Comparison of ENCODE assay signal across 16 mouse cellular contexts in the genomic region with DNA sequence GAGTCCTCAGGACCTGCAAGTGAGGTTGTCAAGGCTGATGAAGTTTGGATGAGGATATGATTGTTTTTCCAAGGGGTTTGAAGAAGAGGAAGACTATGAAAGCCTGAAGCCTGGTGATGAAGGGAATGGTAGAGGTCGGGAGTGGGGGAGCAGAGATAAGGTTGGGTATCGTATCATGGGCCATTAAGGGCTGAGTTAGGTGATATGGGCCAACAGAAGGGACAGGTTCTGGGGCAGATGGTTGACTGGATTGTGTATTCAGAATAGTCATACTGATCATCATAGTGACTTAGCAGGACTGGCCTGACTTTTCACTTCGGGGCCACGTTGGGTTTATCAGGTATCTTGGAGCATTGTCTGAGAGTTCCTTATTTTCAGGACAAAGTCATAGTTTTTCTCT. TPM values are rescaled to one million over a fixed set of nuclear protein-coding genes. Genes with fewer than 3 reads are reported as not detected.
"Had no signal": no experiment of that assay in that cellular context is flagged by ENCODE, and none has a peak within 500 bp of the region (broad histone marks: within the 10 kb centered on the region; RNA-seq: fewer than 3 reads in every experiment).

No protein-coding gene starts in this region.

- H3K9me3 ChIP-seq: intestine, embryonic 15.5 days; kidney, embryonic 15.5 days; limb, embryonic 15.5 days; midbrain, embryonic 13.5 days had no signal

- ATAC-seq: intestine, embryonic 15.5 days; midbrain, embryonic 13.5 days had no signal

- H3K9ac ChIP-seq: intestine, embryonic 15.5 days; kidney, embryonic 15.5 days; limb, embryonic 15.5 days; lung, embryonic 14.5 days; midbrain, embryonic 13.5 days had no signal

- H3K36me3 ChIP-seq: intestine, embryonic 15.5 days; kidney, embryonic 15.5 days; limb, embryonic 15.5 days; midbrain, embryonic 13.5 days had no signal

- H3K27me3 ChIP-seq: intestine, embryonic 15.5 days; kidney, embryonic 15.5 days; limb, embryonic 15.5 days had no signal

- DNase-seq: kidney, adult 18-20 months; kidney, postnatal 14 days; lung, embryonic 14.5 days; lung, postnatal 10 days; right cerebral cortex, postnatal 25 days had no signal

- H3K4me2 ChIP-seq: intestine, embryonic 15.5 days; kidney, embryonic 15.5 days; limb, embryonic 15.5 days; lung, embryonic 14.5 days; midbrain, embryonic 13.5 days had no signal

- H3K4me3 ChIP-seq: intestine, embryonic 15.5 days; kidney, embryonic 15.5 days; left cerebral cortex, adult 2 months; limb, embryonic 15.5 days; midbrain, embryonic 13.5 days had no signal

- H3K27ac ChIP-seq: intestine, embryonic 15.5 days; left cerebral cortex, adult 2 months; limb, embryonic 15.5 days; midbrain, embryonic 13.5 days had no signal

- H3K4me1 ChIP-seq: intestine, embryonic 15.5 days had no signal

RNA-seq across cellular contexts. Expression of gene Gm49369, which starts 13.0 kb away (rescaled TPM):
- total RNA-seq: midbrain, postnatal 0 days had no signal
- polyA plus RNA-seq: limb, embryonic 15.5 days; lung, embryonic 14.5 days; midbrain, embryonic 13.5 days; midbrain, postnatal 0 days; small intestine, adult 2 months; stomach, embryonic 16.5 days had no signal

RNA-seq across cellular contexts. Expression of gene Syt8, which starts 39.2 kb away (rescaled TPM):
- total RNA-seq: layer of hippocampus, postnatal 25 days; left cerebral cortex, adult 2 months; midbrain, postnatal 0 days had no signal
- polyA plus RNA-seq: limb, embryonic 11.5 days; lung, embryonic 14.5 days; midbrain, embryonic 13.5 days; midbrain, postnatal 0 days; neural tube, embryonic 14.5 days had no signal

RNA-seq across cellular contexts. Expression of gene Tnni2, which starts 46.1 kb away (rescaled TPM):
- total RNA-seq: midbrain, postnatal 0 days had no signal
